Mouse (Mus musculus): ENCODE measurements around the gene Smarcc1. TPM values are rescaled to one million over a fixed set of nuclear protein-coding genes. Genes with fewer than 3 reads are reported as not detected.
"Not testable (repeated sequence)": the region's sequence is repeated elsewhere in the genome, so short reads cannot be mapped to it uniquely, and the experiment has no call there.

Smarcc1 gene
- polyA plus RNA-seq, 1 experiment from 2014 or later, result 205 TPM

DNA sequence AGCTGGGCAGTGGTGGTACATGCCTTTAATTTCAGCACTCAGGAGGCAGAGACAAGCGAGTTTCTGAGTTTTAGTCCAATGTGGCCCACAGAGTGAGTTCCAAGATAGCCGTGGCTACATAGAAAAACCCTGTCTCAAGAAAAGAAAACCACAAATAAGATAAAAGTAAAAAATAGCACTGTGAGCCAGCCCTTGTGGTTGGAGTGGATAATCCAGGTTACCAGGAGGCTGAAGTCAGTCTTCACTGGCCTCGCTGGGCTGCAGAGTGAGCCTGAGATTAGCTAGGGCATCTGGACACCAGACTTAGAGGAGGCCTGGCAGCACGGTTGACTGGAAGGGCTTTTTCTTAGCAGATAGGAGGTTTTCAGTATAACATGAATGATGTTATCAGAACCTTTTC is 21.6 kb downstream of the Smarcc1 start:
- Histone ChIP-seq H3K9me3 (no peaks in the 10 kb centered on the region), H3K27me3 (ENCODE audit: poor library complexity, severe bottlenecking) (no peaks in the 10 kb centered on the region), H3K36me3 (replicated peaks) (peaks cover 100% of the 10 kb centered on the region), H3K4me1 (peaks cover 6% of the 10 kb centered on the region), H3K27ac (no peak overlapping the region), H3K4me3 (no peak overlapping the region)
- DNase-seq (ENCODE audit: extremely low spot score, low spot score), result no peak
- WGBS, result 94% methylated on average over 4 of the region's 4 CpGs

DNA sequence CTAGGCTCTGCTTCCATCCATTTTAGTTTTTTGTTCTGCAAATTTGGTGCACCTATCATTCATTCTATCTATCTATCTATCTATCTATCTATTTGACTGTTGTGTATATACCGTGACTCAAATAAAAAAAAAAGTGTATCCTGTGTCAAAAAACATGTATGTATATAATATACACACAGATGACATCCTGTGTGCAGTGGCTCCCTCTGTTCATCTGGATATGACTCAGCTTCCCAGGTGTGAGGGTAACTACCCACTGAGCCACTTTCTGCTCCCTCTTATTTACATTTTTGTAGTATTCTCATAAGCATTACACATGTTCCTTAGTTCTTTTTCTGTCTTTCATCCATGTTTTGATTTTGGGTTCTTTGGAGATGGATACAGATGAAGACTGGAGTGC is 24.6 kb downstream of the Smarcc1 start:
- H3K27me3 ChIP-seq (ENCODE audit: poor library complexity, severe bottlenecking), result no peaks in the 10 kb centered on the region
- no peak overlapping the region for H3K4me3 ChIP-seq
- H3K27ac ChIP-seq, result no peak overlapping the region
- no peak for DNase-seq (ENCODE audit: extremely low spot score, low spot score)
- H3K9me3 ChIP-seq, result no peaks in the 10 kb centered on the region
- no peaks in the 10 kb centered on the region for H3K4me1 ChIP-seq
- WGBS, result 96% methylated on average over 1 of the region's 1 CpGs
- peaks cover 100% of the 10 kb centered on the region for H3K36me3 ChIP-seq (replicated peaks)

DNA sequence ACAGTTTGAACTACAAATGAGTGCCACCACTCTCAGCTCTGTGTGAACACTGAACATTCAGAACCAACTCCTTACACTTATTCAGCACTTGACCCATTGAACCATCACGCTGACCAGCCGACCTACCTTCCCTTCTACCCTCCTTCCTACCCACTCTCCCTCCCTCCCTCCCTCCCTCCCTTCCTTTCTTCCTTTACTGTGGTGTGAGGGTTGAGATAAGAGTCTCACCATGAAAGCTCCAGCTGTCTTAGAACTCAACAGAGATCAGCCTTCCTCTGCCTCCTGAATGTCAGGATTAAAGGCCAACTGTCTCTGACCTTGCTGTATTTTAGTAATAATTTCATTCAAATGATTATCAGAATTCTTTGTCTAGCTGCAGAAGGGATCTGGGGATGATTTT is 31.1 kb downstream of the Smarcc1 start:
- no peak overlapping the region for H3K27ac ChIP-seq
- WGBS, result 89% methylated on average over 2 of the region's 2 CpGs
- H3K27me3 ChIP-seq (ENCODE audit: poor library complexity, severe bottlenecking), result no peaks in the 10 kb centered on the region
- H3K9me3 ChIP-seq, result no peaks in the 10 kb centered on the region
- no peaks in the 10 kb centered on the region for H3K4me1 ChIP-seq
- no peak overlapping the region for H3K4me3 ChIP-seq
- peaks cover 100% of the 10 kb centered on the region for H3K36me3 ChIP-seq (replicated peaks)
- DNase-seq (ENCODE audit: extremely low spot score, low spot score), result no peak

DNA sequence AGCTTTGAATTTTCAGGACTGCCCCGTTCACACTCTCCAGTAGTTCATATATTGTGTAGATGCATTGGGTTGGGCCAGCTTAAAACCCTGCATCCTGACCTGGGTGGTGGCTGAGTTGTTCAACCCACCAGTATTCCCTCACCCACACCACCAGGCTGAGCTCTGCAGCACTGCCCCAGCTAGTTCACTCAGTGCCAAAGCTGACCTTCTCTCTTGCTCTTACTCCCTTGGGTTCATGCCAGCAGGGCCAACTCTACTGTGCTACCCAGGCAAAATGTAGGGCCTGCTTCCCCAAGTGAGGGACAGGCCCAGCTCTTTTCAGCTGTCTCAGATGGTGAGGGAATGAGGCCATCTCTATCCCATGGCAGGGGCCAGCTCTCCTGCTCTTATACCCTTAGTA is 41.5 kb downstream of the Smarcc1 start:
- no peak for DNase-seq (ENCODE audit: extremely low spot score, low spot score)
- H3K36me3 ChIP-seq (replicated peaks), result peaks cover 96% of the 10 kb centered on the region
- no peak overlapping the region for H3K4me3 ChIP-seq

DNA sequence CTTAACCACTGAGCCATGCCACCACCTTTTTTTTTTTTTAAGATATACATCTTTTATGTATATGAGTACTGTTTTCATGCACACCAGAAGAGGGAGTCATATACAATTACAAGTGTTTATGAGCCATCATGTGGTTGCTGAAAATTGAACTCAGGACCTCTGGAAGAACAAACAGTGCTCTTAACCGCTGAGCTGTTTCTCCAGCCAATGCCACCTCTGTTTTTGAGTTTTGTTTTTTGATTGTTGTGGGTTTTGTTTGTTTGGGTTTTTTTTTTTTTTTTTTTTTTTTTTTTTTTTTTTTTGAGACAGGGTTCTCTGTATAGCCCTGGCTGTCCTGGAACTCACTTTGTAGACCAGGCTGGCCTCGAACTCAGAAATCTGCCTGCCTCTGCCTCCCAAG is 43.0 kb downstream of the Smarcc1 start:
- WGBS, result 94% methylated on average over 2 of the region's 2 CpGs
- not testable (repeated sequence) for H3K27ac ChIP-seq; H3K27me3 ChIP-seq (ENCODE audit: poor library complexity, severe bottlenecking); H3K4me1 ChIP-seq; H3K4me3 ChIP-seq; H3K9me3 ChIP-seq; DNase-seq (ENCODE audit: extremely low spot score, low spot score)
- H3K36me3 ChIP-seq (replicated peaks), result peaks cover 97% of the 10 kb centered on the region

More for the DNA sequence above, 41.5 kb downstream of the Smarcc1 start:
- Histone ChIP-seq H3K9me3 (no peaks in the 10 kb centered on the region), H3K27me3 (ENCODE audit: poor library complexity, severe bottlenecking) (no peaks in the 10 kb centered on the region), H3K4me1 (no peaks in the 10 kb centered on the region), H3K27ac (no peak overlapping the region)
- 91% methylated on average over 1 of the region's 1 CpGs for whole genome bisulfite sequencing

DNA sequence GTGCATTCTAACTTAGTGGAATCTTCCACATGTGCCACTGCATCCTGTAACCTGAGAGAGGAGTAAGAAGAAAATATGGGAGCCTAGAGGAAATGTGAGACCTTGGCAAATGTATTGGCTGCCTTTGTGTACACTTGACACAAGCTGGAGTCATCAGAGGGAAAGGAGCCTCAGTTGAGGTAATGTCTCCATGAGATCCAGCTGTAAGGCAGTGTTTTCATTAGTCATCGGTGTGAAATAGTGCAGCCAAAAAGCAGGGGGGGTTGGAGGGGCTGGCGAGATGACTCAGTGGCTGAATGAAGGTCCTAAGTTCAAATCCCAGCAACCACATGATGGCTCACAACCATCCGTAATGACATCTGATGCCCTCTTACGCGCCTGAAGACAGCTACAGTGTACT is 44.9 kb downstream of the Smarcc1 start:
- no peak overlapping the region for H3K27ac ChIP-seq
- no peaks in the 10 kb centered on the region for H3K9me3 ChIP-seq
- H3K36me3 ChIP-seq (replicated peaks), result peaks cover 97% of the 10 kb centered on the region
- H3K4me1 ChIP-seq, result no peaks in the 10 kb centered on the region
- WGBS, result 93% methylated on average over 5 of the region's 5 CpGs
- no peak overlapping the region for H3K4me3 ChIP-seq
- no peaks in the 10 kb centered on the region for H3K27me3 ChIP-seq (ENCODE audit: poor library complexity, severe bottlenecking)
- DNase-seq (ENCODE audit: extremely low spot score, low spot score), result no peak

DNA sequence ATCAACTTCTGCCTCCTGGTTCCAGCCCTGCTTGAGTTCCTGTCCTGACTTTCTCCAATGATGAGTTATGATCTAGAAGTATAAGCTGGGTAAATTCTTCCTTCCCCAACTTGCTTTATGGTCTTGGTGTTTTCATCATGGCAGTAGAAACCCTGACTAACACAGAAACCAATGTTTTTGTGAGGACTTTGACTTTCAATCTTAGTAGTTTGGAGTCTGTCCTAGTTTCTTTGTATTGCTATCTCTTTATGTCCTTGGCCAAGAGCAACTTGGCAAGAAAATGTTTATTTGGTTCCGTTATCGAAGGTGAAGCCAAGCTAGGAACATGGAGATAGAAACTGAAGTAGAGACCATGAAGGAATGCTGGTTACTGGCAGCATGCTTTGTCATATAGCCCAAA is 45.6 kb downstream of the Smarcc1 start:
- Histone ChIP-seq H3K27me3 (ENCODE audit: poor library complexity, severe bottlenecking) (no peaks in the 10 kb centered on the region), H3K9me3 (no peaks in the 10 kb centered on the region), H3K4me1 (no peaks in the 10 kb centered on the region), H3K27ac (no peak overlapping the region), H3K36me3 (replicated peaks) (peaks cover 97% of the 10 kb centered on the region), H3K4me3 (no peak overlapping the region)
- DNase-seq (ENCODE audit: extremely low spot score, low spot score), result no peak
- 91% methylated on average over 2 of the region's 2 CpGs for WGBS

DNA sequence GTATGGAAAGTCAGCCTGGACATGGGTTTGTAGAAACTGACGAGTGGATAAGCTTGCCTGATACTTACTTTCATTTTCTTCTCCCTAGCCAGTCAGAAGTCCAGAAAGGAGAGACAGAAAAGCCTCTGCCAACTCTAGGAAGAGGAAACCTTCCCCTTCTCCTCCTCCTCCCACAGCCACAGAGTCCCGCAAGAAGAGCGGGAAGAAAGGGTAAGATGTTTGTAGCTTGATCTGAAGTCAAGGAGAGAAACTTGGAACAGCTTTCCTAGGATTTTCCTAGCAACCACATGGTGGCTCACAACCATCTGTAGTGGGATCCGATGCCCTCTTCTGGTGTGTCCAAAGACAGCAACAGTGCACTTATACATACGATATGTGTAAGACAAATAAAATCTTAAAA is 53.4 kb downstream of the Smarcc1 start:
- H3K9me3 ChIP-seq, result no peaks in the 10 kb centered on the region
- H3K36me3 ChIP-seq (replicated peaks), result peaks cover 95% of the 10 kb centered on the region
- WGBS, result 91% methylated on average over 5 of the region's 5 CpGs
- no peak overlapping the region for H3K4me3 ChIP-seq
- H3K27me3 ChIP-seq (ENCODE audit: poor library complexity, severe bottlenecking), result no peaks in the 10 kb centered on the region
- H3K4me1 ChIP-seq, result no peaks in the 10 kb centered on the region
- H3K27ac ChIP-seq, result no peak overlapping the region
- DNase-seq (ENCODE audit: extremely low spot score, low spot score), result no peak

DNA sequence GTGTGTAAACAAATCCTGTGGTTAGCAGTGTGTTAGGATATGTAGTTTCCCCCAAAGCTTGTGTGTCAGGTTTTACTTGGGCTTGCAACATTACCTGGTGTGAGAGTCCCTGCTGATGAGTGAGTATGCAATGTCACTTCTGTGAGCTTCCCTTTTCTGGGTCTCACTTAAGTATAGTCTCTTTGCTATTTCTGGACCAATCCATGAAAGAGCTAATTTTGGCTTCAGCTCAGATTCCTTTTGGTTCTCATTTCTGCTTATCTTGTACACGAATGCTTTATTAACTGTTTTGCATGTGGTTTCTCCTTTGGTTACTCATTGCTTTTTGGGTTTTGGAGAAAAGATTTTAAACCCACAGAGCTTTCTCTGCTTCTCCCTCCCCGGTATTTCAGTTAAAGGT is 82.4 kb downstream of the Smarcc1 start:
- H3K27me3 ChIP-seq (ENCODE audit: poor library complexity, severe bottlenecking), result no peaks in the 10 kb centered on the region
- DNase-seq (ENCODE audit: extremely low spot score, low spot score), result no peak
- H3K36me3 ChIP-seq (replicated peaks), result peaks cover 100% of the 10 kb centered on the region
- H3K4me3 ChIP-seq, result no peak overlapping the region
- 93% methylated on average over 2 of the region's 2 CpGs for WGBS
- peaks cover 6% of the 10 kb centered on the region for H3K4me1 ChIP-seq
- H3K9me3 ChIP-seq, result no peaks in the 10 kb centered on the region
- H3K27ac ChIP-seq, result no peak overlapping the region

DNA sequence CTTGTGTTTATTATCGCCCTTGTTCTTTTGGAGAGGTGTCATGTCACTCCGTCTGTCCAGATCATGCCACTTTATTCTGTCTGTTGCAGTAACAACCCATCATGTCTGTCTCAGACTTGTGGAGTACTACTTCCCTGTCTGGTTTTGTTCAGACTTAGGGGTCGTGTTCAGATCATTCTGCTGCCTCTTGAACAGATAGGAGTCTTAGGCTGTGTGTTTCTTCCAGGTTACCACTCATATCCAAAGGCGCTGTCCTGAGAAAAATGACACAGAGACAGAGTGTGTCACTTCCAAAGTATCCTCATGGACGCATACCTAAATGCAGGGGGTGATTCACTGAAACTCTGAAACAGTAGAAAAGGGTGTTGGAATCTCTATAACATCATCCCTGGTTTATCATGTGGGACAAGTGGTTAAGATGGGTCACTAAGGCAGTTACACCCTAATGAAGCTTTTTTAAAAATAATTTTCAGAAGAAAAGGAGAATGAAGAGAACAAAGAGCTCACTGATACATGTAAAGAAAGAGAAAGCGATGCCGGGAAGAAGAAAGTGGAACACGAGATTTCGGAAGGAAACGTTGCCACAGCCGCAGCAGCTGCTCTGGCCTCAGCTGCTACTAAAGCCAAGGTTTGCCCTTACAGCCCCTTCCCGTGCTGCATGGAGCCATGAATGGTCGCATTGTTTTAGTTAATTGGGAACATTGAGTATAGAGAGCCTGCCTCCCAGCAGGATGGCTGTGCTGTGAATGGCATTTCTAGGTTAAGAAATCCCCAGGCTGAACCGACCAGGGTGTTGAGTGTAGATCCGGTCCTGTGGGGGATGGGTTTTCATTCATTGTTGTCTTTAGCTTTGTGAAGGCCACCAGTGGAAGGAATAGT is 88.3 kb downstream of the Smarcc1 start:
- Histone ChIP-seq H3K36me3 (replicated peaks) (peaks cover 99% of the 10 kb centered on the region), H3K27ac (peak overlapping the region; percentile 84), H3K27me3 (ENCODE audit: poor library complexity, severe bottlenecking) (no peaks in the 10 kb centered on the region), H3K9me3 (no peaks in the 10 kb centered on the region), H3K4me1 (peaks cover 40% of the 10 kb centered on the region), H3K4me3 (peak overlapping the region; percentile 21; the same call in 1 of the 2 replicates)
- peak; percentile 78 for DNase-seq (ENCODE audit: extremely low spot score, low spot score)
- WGBS, result 21% methylated on average over 15 of the region's 15 CpGs

DNA sequence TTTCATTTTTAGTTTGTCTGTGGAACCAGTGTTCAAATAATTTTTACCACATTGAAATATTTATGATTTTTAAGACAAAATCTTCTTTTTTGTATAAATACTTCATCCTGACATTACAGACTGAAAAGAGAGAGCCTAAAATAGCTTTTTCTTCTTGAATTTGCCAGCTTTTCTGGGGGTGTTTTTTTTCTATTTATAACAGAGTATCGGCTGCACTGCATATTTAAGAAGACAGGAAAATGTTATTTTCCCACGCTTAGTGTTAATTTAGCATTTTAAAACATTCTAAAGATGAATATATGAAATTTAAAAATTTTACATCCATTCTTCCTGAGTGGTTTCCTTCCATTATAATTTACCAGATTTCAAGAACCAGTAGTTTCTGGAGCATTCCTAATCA is 88.9 kb downstream of the Smarcc1 start:
- no peaks in the 10 kb centered on the region for H3K27me3 ChIP-seq (ENCODE audit: poor library complexity, severe bottlenecking)
- peak overlapping the region; percentile 84 for H3K27ac ChIP-seq
- no peaks in the 10 kb centered on the region for H3K9me3 ChIP-seq
- H3K36me3 ChIP-seq (replicated peaks), result peaks cover 99% of the 10 kb centered on the region
- DNase-seq (ENCODE audit: extremely low spot score, low spot score), result no peak
- peak overlapping the region; percentile 21; the same call in 1 of the 2 replicates for H3K4me3 ChIP-seq
- WGBS, result 44% methylated on average over 2 of the region's 2 CpGs
- peaks cover 40% of the 10 kb centered on the region for H3K4me1 ChIP-seq

DNA sequence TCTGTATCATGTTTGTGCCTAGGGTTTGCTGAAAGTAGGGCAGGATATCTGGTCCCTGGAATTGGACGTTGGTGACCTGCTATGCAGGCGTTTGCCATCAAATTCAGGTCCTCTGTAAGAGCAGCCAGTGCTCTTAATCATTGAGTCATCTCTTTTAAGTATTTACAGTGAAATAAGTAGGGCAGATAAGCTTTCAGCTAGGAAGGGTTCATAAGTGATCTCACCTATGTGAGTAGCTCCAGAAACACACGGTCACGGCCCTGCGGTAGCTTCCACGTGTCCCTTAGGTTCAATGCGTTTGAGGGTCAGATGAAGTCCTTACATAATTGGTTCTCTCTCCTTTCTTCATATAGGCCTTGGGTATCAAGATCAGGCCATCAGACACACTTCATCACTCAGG is 90.8 kb downstream of the Smarcc1 start:
- peaks cover 40% of the 10 kb centered on the region for H3K4me1 ChIP-seq
- H3K9me3 ChIP-seq, result no peaks in the 10 kb centered on the region
- H3K27ac ChIP-seq, result no peak overlapping the region
- no peaks in the 10 kb centered on the region for H3K27me3 ChIP-seq (ENCODE audit: poor library complexity, severe bottlenecking)
- peaks cover 99% of the 10 kb centered on the region for H3K36me3 ChIP-seq (replicated peaks)
- H3K4me3 ChIP-seq, result no peak overlapping the region
- no peak for DNase-seq (ENCODE audit: extremely low spot score, low spot score)
- WGBS, result 78% methylated on average over 7 of the region's 7 CpGs

DNA sequence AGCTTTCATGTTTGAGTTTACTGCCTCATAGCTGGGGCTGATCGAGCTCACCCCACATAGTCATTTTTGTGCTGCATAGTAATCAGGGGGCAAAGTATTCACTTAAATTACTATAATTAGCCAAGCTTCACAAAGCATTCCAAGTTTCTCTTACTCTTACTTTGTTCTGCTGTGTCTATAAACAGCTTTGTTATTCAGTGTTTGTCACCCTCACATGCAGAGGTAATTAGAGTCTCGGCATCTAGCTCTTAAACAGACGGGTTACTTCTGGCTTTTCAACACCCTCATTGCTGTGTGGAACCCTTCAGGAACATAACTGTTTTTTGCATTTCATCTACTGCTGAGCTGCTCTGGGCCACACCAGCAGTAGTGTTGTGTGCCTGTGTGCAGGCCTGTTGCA is 91.5 kb downstream of the Smarcc1 start:
- H3K4me1 ChIP-seq, result peaks cover 40% of the 10 kb centered on the region
- no peaks in the 10 kb centered on the region for H3K27me3 ChIP-seq (ENCODE audit: poor library complexity, severe bottlenecking)
- peaks cover 99% of the 10 kb centered on the region for H3K36me3 ChIP-seq (replicated peaks)
- no peak overlapping the region for H3K27ac ChIP-seq
- 88% methylated on average over 3 of the region's 3 CpGs for WGBS
- no peak for DNase-seq (ENCODE audit: extremely low spot score, low spot score)
- no peak overlapping the region for H3K4me3 ChIP-seq
- no peaks in the 10 kb centered on the region for H3K9me3 ChIP-seq
